Mouse (Mus musculus) forebrain, embryonic 16.5 days (tissue): ENCODE measurements at regions not wholly inside any gene's neighbourhood (a gene's known extent, or its start where the extent isn't known, plus 50 kb on each side); places are given as distances from the start of the nearest gene placed in this dataset.
A peak's percentile ranks its signal among the peaks of the same experiment; 100 is the strongest.

Source experiments
- ATAC-seq: fragments of 200-750 bp; cut with Nextera tagmentation; 2 replicates; pipeline ENCODE4 v1.8.0; 2017; ENCODE audit warnings: mild to moderate bottlenecking, moderate library complexity
- H3K27ac ChIP-seq: fragments of 300-500 bp; sonication (generic); 2 replicates; pipeline ENCODE4 v1.5.1; 2014; ENCODE audit warnings: low read length, control low read depth
- H3K27me3 ChIP-seq: fragments of 300-500 bp; sonication (generic); replicated peaks from 2 replicates; pipeline ENCODE4 v1.6.1; 2014; ENCODE audit warnings: low read length; ENCODE audit not compliant: control insufficient read depth, insufficient read depth
- H3K36me3 ChIP-seq: fragments of 300-500 bp; sonication (generic); 2 replicates; pipeline ENCODE4 v1.6.1; 2014; ENCODE audit not compliant: control insufficient read depth, insufficient read depth
- H3K4me1 ChIP-seq: fragments of 300-500 bp; sonication (generic); replicated peaks from 2 replicates; pipeline ENCODE4 v1.6.1; 2014; ENCODE audit warnings: low read length; ENCODE audit not compliant: control insufficient read depth, insufficient read depth
- H3K4me2 ChIP-seq: fragments of 300-500 bp; sonication (generic); 2 replicates; pipeline ENCODE4 v1.6.1; 2014; ENCODE audit warnings: mild to moderate bottlenecking, low read length, control low read depth
- H3K4me3 ChIP-seq: fragments of 300-500 bp; sonication (generic); replicated peaks from 2 replicates; pipeline ENCODE4 v1.5.1; 2014; ENCODE audit warnings: mild to moderate bottlenecking, low read length, control low read depth
- H3K9ac ChIP-seq: fragments of 300-500 bp; sonication (generic); replicated peaks from 2 replicates; pipeline ENCODE4 v1.6.1; 2014; ENCODE audit warnings: low read depth, low read length, control low read depth
- H3K9me3 ChIP-seq: fragments of 300-500 bp; sonication (generic); 2 replicates; pipeline ENCODE4 v1.6.1; 2016; ENCODE audit warnings: low read length; ENCODE audit not compliant: control insufficient read depth
- whole genome bisulfite sequencing: fragments of 180-500 bp; shearing (Covaris S2); extraction: QIAGEN DNeasy Blood & Tissue Kit; methylation state at CpG from one replicate; pipeline ENCODE4 v1.1.7; 2014; 5-methylcytosine and 5-hydroxymethylcytosine counted together

- Histone ChIP-seq H3K4me2 (no peak overlapping the region), H3K9ac (no peak overlapping the region), H3K27me3 (no peaks in the 10 kb centered on the region), H3K9me3 (no peaks in the 10 kb centered on the region), H3K27ac (no peak overlapping the region), H3K36me3 (no peaks in the 10 kb centered on the region), H3K4me3 (no peak overlapping the region), H3K4me1 (no peaks in the 10 kb centered on the region)
- no peak for ATAC-seq
- WGBS = 89% methylated on average over 1 of the region's 1 CpGs
Measured at GRCm38 (mm10) chr12:46333376-46333775, 485.4 kb downstream of the Nova1 start.

- H3K9me3 ChIP-seq = no peaks in the 10 kb centered on the region
- no peaks in the 10 kb centered on the region for H3K27me3 ChIP-seq
- no peaks in the 10 kb centered on the region for H3K4me1 ChIP-seq
- WGBS = 94% methylated on average over 1 of the region's 1 CpGs
- H3K36me3 ChIP-seq = no peaks in the 10 kb centered on the region
- H3K4me3 ChIP-seq = no peak overlapping the region
- no peak for ATAC-seq
- no peak overlapping the region for H3K9ac ChIP-seq
- H3K27ac ChIP-seq = no peak overlapping the region
- H3K4me2 ChIP-seq = no peak overlapping the region
Measured at GRCm38 (mm10) chr12:46327865-46328264, 490.9 kb downstream of the Nova1 start.

GRCm38 (mm10) chr12:46323276-46323675 is 495.5 kb downstream of the Nova1 start:
- no peak for ATAC-seq
- Histone ChIP-seq H3K36me3 (no peaks in the 10 kb centered on the region), H3K4me3 (no peak overlapping the region), H3K4me1 (no peaks in the 10 kb centered on the region), H3K27me3 (no peaks in the 10 kb centered on the region), H3K9me3 (no peaks in the 10 kb centered on the region), H3K4me2 (no peak overlapping the region), H3K9ac (no peak overlapping the region), H3K27ac (no peak overlapping the region)
- 58% methylated on average over 3 of the region's 3 CpGs for WGBS

- WGBS = 71% methylated on average over 5 of the region's 5 CpGs
- no peaks in the 10 kb centered on the region for H3K4me1 ChIP-seq
- no peaks in the 10 kb centered on the region for H3K27me3 ChIP-seq
- no peak overlapping the region for H3K27ac ChIP-seq
- H3K9me3 ChIP-seq = no peaks in the 10 kb centered on the region
- no peak overlapping the region for H3K4me2 ChIP-seq
- no peak overlapping the region for H3K9ac ChIP-seq
- no peaks in the 10 kb centered on the region for H3K36me3 ChIP-seq
- H3K4me3 ChIP-seq = no peak overlapping the region
- ATAC-seq = no peak
Measured at GRCm38 (mm10) chr12:46303136-46303797, 515.5 kb downstream of the Nova1 start.

GRCm38 (mm10) chr12:46298926-46299325 is 519.8 kb downstream of the Nova1 start:
- no peak overlapping the region for H3K27ac ChIP-seq
- WGBS = 88% methylated on average over 5 of the region's 5 CpGs
- no peak overlapping the region for H3K4me2 ChIP-seq
- H3K4me3 ChIP-seq = no peak overlapping the region
- no peaks in the 10 kb centered on the region for H3K36me3 ChIP-seq
- no peaks in the 10 kb centered on the region for H3K4me1 ChIP-seq
- ATAC-seq = no peak
- no peaks in the 10 kb centered on the region for H3K27me3 ChIP-seq
- no peaks in the 10 kb centered on the region for H3K9me3 ChIP-seq
- H3K9ac ChIP-seq = no peak overlapping the region

GRCm38 (mm10) chr12:46284519-46284918 is 534.2 kb downstream of the Nova1 start:
- H3K4me1 ChIP-seq = no peaks in the 10 kb centered on the region
- ATAC-seq = no peak
- H3K9me3 ChIP-seq = no peaks in the 10 kb centered on the region
- no peaks in the 10 kb centered on the region for H3K36me3 ChIP-seq
- no peaks in the 10 kb centered on the region for H3K27me3 ChIP-seq
- no peak overlapping the region for H3K4me2 ChIP-seq
- H3K4me3 ChIP-seq = no peak overlapping the region
- H3K9ac ChIP-seq = no peak overlapping the region
- WGBS = 32% methylated on average over 3 of the region's 3 CpGs
- no peak overlapping the region for H3K27ac ChIP-seq

- H3K4me1 ChIP-seq = peaks cover 5% of the 10 kb centered on the region; the same call in 1 of the 2 replicates
- no peak overlapping the region for H3K4me2 ChIP-seq
- 8% methylated on average over 1 of the region's 1 CpGs for WGBS
- H3K36me3 ChIP-seq = no peaks in the 10 kb centered on the region
- no peak overlapping the region for H3K9ac ChIP-seq
- ATAC-seq = peak; percentile 93
- H3K9me3 ChIP-seq = no peaks in the 10 kb centered on the region
- H3K27me3 ChIP-seq = no peaks in the 10 kb centered on the region; the same call in 1 of the 2 replicates
- no peak overlapping the region for H3K4me3 ChIP-seq
- no peak overlapping the region for H3K27ac ChIP-seq
Measured at GRCm38 (mm10) chr12:46248402-46249018, 570.2 kb downstream of the Nova1 start.

- 96% methylated on average over 3 of the region's 3 CpGs for WGBS
- Histone ChIP-seq H3K4me3 (no peak overlapping the region), H3K4me1 (peaks cover 5% of the 10 kb centered on the region; the same call in 1 of the 2 replicates)
Measured at GRCm38 (mm10) chr12:46244925-46245324, 573.8 kb downstream of the Nova1 start.

GRCm38 (mm10) chr12:46232359-46232758 is 586.4 kb downstream of the Nova1 start:
- no peak for ATAC-seq
- no peaks in the 10 kb centered on the region for H3K9me3 ChIP-seq
- H3K4me3 ChIP-seq = no peak overlapping the region
- 90% methylated on average over 4 of the region's 4 CpGs for WGBS
- no peak overlapping the region for H3K4me2 ChIP-seq
- no peaks in the 10 kb centered on the region for H3K36me3 ChIP-seq
- H3K9ac ChIP-seq = no peak overlapping the region
- H3K27ac ChIP-seq = no peak overlapping the region
- no peaks in the 10 kb centered on the region for H3K4me1 ChIP-seq
- H3K27me3 ChIP-seq = no peaks in the 10 kb centered on the region

More at GRCm38 (mm10) chr12:46244925-46245324, 573.8 kb downstream of the Nova1 start:
- H3K9ac ChIP-seq = no peak overlapping the region
- no peak for ATAC-seq
- H3K4me2 ChIP-seq = no peak overlapping the region
- no peaks in the 10 kb centered on the region for H3K36me3 ChIP-seq
- no peaks in the 10 kb centered on the region; the same call in 1 of the 2 replicates for H3K27me3 ChIP-seq
- H3K9me3 ChIP-seq = no peaks in the 10 kb centered on the region
- H3K27ac ChIP-seq = no peak overlapping the region
